Mouse (Mus musculus): ENCODE data around the gene Slc38a3. TPM values are rescaled to one million over a fixed set of nuclear protein-coding genes. Genes with fewer than 3 reads are reported as not detected.

Gene Slc38a3
- polyA plus RNA-seq, 1 experiment from 2014 or later, result 3.5 TPM

DNA sequence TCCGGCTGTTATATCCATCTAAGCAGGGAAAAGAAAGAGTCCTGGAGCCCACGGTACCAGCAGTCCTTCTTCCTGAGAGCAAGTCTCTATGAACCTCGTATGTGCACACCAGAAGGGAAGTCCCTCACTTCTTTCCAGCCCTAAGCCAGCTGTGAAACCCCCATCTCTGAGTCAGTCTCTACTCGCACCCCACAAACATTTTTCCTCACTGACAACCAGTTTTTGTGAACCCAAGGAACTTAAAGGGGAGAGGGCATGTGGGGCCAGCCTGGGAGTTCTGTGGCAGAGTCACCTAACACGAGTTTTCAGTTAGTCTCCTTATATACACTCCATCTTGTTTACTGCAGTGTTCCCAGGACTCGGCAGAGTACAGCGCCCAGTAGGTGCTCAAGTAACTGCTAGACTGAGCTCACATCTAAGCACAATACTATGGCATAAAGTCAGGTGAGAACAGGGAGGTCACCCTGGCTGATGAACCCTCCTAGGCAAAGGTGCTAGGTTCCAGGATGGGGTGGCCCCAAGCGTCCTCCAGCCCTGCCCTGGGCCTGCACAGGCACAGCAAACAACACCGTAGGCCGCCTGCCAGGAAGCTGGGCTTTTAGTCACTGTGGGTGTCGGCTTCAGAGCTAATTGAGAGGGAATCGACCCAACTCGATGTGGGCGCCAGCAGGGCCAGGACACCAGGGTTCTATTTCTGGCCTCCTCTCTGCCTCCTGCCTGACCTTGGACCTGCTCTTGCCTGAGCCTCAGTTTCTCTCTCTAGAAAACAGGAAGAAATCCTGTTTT, 34.2 kb upstream of the Slc38a3 start:
- Histone ChIP-seq H3K27me3 (no peaks in the 10 kb centered on the region), H3K9ac (replicated peaks) (peak overlapping the region; percentile 48), H3K4me3 (replicated peaks) (0 out of 2 replicates have a peak overlapping the region, but pooled peaks have one; percentile 3), H3K4me1 (replicated peaks) (peaks cover 90% of the 10 kb centered on the region), H3K9me3 (no peaks in the 10 kb centered on the region), H3K27ac (peak overlapping the region; percentile 62), H3K4me2 (peak overlapping the region; percentile 21; the same call in 1 of the 2 replicates), H3K36me3 (peaks cover 63% of the 10 kb centered on the region)
- ATAC-seq (ENCODE audit: insufficient number of reproducible peaks, insufficient read depth, low FRiP score, low TSS enrichment, low read depth), result no peak
- 47% methylated on average over 14 of the region's 14 CpGs for WGBS

DNA sequence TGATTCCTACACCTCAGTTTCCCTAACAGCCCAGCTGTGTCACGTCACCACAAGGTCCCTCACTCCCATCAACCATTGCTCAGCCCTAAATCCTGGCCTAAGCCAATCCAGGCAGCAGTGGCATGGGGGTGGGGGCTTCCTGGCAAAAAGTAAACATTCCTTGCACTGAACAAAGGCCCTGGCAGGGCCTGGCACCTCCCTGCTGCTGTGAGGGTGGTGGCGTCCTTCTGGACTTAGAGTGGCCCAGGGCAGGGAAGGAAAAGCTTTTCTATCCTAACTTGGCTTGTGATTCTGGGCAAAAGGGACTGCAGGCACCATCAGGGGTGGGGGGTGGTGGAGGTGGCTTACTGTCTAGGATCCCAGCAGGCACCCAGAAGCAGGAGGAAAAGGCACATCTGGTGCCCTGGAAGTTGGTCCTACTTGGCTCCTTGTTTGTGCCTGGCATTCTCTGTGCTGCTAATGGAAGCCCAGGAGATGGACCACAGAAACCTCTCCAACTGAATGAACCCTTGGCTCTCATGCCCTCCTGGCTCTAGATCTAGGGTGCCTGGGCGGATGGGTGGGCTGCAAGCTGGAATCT, 33.4 kb upstream of the Slc38a3 start:
- H3K4me1 ChIP-seq (replicated peaks), result peaks cover 98% of the 10 kb centered on the region
- no peaks in the 10 kb centered on the region for H3K27me3 ChIP-seq
- ATAC-seq (ENCODE audit: insufficient number of reproducible peaks, insufficient read depth, low FRiP score, low TSS enrichment, low read depth), result no peak
- peak overlapping the region; percentile 62; the same call in 1 of the 2 replicates for H3K27ac ChIP-seq
- WGBS, result 79% methylated on average over 3 of the region's 3 CpGs
- no peak overlapping the region; the same call in 1 of the 2 replicates for H3K9ac ChIP-seq (replicated peaks)
- no peak overlapping the region for H3K4me3 ChIP-seq (replicated peaks)
- H3K36me3 ChIP-seq, result peaks cover 63% of the 10 kb centered on the region
- H3K9me3 ChIP-seq, result no peaks in the 10 kb centered on the region
- no peak overlapping the region for H3K4me2 ChIP-seq

DNA sequence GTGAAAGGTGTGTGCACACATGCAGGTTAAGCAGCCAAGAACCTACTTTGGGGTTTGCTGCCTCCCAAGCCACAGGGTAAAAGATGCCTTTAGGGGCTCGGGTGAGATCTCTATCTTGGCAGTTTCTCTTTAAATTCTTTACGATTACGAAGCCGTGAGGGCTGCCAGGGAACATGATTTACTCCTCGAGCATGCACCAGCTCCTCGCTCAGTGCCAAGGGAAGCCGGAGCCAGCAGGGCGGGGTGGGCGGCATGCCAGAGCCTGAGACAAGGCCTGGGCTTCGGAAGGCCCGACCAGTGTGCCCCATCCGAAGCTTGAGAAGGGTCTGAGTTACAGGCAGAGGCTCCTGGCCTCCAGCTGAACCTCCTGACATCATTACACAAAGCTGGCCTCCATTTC, 32.3 kb upstream of the Slc38a3 start:
- Histone ChIP-seq H3K4me1 (replicated peaks) (peaks cover 100% of the 10 kb centered on the region), H3K4me3 (replicated peaks) (no peak overlapping the region), H3K4me2 (0 out of 2 replicates have a peak overlapping the region, but pooled peaks have one; percentile 13), H3K9ac (replicated peaks) (no peak overlapping the region), H3K27ac (peak overlapping the region; percentile 66; the same call in 1 of the 2 replicates), H3K9me3 (no peaks in the 10 kb centered on the region), H3K36me3 (peaks cover 72% of the 10 kb centered on the region), H3K27me3 (no peaks in the 10 kb centered on the region)
- 46% methylated on average over 12 of the region's 12 CpGs for WGBS
- no peak for ATAC-seq (ENCODE audit: insufficient number of reproducible peaks, insufficient read depth, low FRiP score, low TSS enrichment, low read depth)

DNA sequence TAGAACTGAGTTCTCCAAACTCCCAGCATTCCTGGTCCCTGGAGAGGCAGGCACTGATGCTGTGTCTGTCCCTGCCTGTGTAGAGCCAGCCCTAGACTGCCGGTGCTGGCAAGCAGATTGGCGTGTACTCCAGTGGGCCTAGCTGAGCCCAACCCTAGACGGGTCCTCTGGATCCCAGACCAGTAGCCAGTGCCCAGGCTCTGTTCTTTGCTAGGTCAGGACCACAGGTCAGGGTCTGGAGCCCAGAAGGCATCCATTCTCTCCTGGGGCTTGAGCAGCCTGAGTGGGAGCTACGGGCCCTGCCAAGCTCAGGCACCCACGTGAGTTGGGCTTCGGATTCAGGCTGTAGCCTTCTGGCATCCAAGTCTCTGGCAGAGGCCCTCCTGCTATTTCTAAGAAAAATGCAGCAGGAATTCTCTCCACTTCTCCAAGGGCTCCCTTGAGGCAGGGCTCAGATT, 30.8 kb upstream of the Slc38a3 start:
- Histone ChIP-seq H3K4me3 (replicated peaks) (peak overlapping the region; percentile 17; the same call in 1 of the 2 replicates), H3K27ac (peak overlapping the region; percentile 66), H3K4me1 (replicated peaks) (peaks cover 96% of the 10 kb centered on the region), H3K27me3 (no peaks in the 10 kb centered on the region), H3K9me3 (no peaks in the 10 kb centered on the region), H3K36me3 (peaks cover 78% of the 10 kb centered on the region), H3K9ac (replicated peaks) (peak overlapping the region; percentile 44), H3K4me2 (peak overlapping the region; percentile 46)
- WGBS, result 22% methylated on average over 6 of the region's 6 CpGs
- no peak for ATAC-seq (ENCODE audit: insufficient number of reproducible peaks, insufficient read depth, low FRiP score, low TSS enrichment, low read depth)

GRCm38 (mm10) chr9:107699376-107699980, 30.1 kb upstream of the Slc38a3 start:
- Histone ChIP-seq H3K4me2 (peak overlapping the region; percentile 46), H3K4me1 (replicated peaks) (peaks cover 90% of the 10 kb centered on the region), H3K9ac (replicated peaks) (peak overlapping the region; percentile 44), H3K4me3 (replicated peaks) (peak overlapping the region; percentile 18), H3K27me3 (no peaks in the 10 kb centered on the region), H3K27ac (peak overlapping the region; percentile 66), H3K9me3 (no peaks in the 10 kb centered on the region), H3K36me3 (peaks cover 78% of the 10 kb centered on the region)
- peak; percentile 18; the same call in 1 of the 2 replicates for ATAC-seq (ENCODE audit: insufficient number of reproducible peaks, insufficient read depth, low FRiP score, low TSS enrichment, low read depth)
- WGBS, result 2% methylated on average over 9 of the region's 9 CpGs

GRCm38 (mm10) chr9:107698611-107699190, 29.4 kb upstream of the Slc38a3 start:
- H3K27ac ChIP-seq, result peak overlapping the region; percentile 66
- WGBS, result 13% methylated on average over 14 of the region's 14 CpGs
- H3K27me3 ChIP-seq, result no peaks in the 10 kb centered on the region
- ATAC-seq (ENCODE audit: insufficient number of reproducible peaks, insufficient read depth, low FRiP score, low TSS enrichment, low read depth), result no peak
- peak overlapping the region; percentile 46 for H3K4me2 ChIP-seq
- H3K4me3 ChIP-seq (replicated peaks), result 0 out of 2 replicates have a peak overlapping the region, but pooled peaks have one; percentile 2
- H3K4me1 ChIP-seq (replicated peaks), result peaks cover 82% of the 10 kb centered on the region
- peaks cover 77% of the 10 kb centered on the region for H3K36me3 ChIP-seq
- peak overlapping the region; percentile 50; the same call in 1 of the 2 replicates for H3K9ac ChIP-seq (replicated peaks)
- H3K9me3 ChIP-seq, result no peaks in the 10 kb centered on the region

GRCm38 (mm10) chr9:107697811-107698521, 28.6 kb upstream of the Slc38a3 start:
- Histone ChIP-seq H3K4me3 (replicated peaks) (peak overlapping the region; percentile 2; the same call in 1 of the 2 replicates), H3K27ac (peak overlapping the region; percentile 66; the same call in 1 of the 2 replicates), H3K4me2 (peak overlapping the region; percentile 46), H3K9ac (replicated peaks) (peak overlapping the region; percentile 50), H3K9me3 (no peaks in the 10 kb centered on the region), H3K36me3 (peaks cover 77% of the 10 kb centered on the region), H3K27me3 (no peaks in the 10 kb centered on the region), H3K4me1 (replicated peaks) (peaks cover 74% of the 10 kb centered on the region)
- WGBS, result 13% methylated on average over 14 of the region's 14 CpGs
- ATAC-seq (ENCODE audit: insufficient number of reproducible peaks, insufficient read depth, low FRiP score, low TSS enrichment, low read depth), result no peak

DNA sequence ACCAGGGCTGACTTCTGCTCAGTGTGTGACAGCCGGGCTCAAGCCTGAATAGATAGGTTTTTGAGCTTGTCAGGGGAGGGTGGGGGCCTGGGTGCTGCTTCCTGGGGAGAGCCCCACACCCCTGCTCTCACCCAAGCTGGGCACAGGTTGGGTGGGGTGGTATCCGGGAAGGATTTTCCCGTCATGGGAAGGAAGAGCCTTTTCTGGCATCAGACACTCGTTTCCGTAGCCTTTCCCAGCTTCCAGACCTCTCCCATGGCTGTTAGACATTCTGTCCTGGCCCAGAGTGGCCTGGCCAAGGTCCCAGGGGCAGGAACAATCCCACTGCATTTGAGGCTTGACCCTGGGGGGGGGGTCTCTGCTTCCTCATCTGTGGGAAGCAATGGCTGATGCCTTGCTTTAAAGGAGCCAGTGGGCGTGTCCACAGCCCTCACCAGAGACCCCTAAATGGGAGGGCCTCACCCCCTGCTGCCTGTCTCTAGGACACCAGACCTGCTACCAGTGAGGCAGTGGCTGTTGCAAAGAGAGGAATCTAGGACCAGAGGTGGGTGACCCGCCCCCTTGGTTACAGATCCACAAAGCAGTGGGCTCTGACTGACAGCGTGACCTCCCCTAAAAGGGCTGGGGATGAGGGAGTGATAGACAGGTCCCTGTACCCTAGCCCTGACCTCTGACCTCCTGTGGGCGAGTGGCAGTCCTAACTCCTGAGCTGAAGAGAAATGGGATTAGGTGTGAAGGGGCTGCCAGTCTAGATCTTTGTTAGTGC, 27.7 kb upstream of the Slc38a3 start:
- ATAC-seq (ENCODE audit: insufficient number of reproducible peaks, insufficient read depth, low FRiP score, low TSS enrichment, low read depth), result no peak
- peaks cover 65% of the 10 kb centered on the region for H3K4me1 ChIP-seq (replicated peaks)
- H3K36me3 ChIP-seq, result peaks cover 77% of the 10 kb centered on the region
- H3K9ac ChIP-seq (replicated peaks), result no peak overlapping the region
- H3K4me3 ChIP-seq (replicated peaks), result no peak overlapping the region
- no peak overlapping the region for H3K27ac ChIP-seq
- H3K27me3 ChIP-seq, result no peaks in the 10 kb centered on the region
- 45% methylated on average over 9 of the region's 9 CpGs for WGBS
- H3K9me3 ChIP-seq, result no peaks in the 10 kb centered on the region
- no peak overlapping the region for H3K4me2 ChIP-seq

DNA sequence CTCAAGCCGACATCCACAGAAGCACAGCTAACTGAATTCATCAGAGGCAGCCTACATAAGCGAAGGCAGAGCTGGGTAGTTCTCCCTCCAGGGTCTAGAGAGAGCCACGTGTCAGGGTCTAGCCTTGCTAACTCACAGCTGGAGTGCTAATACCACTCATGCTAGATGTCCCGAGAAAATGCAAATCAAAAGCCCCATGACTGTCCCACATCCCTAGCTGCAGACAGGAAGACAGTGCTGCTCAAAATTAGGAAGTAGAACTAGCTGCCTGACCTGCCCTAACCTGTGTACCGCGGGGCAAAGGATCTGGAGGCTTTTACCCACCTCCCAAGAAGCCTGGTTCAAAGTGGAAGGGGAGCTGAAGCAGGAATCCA, 26.8 kb upstream of the Slc38a3 start:
- peaks cover 56% of the 10 kb centered on the region for H3K4me1 ChIP-seq (replicated peaks)
- H3K9me3 ChIP-seq, result no peaks in the 10 kb centered on the region
- no peak overlapping the region for H3K4me2 ChIP-seq
- peaks cover 78% of the 10 kb centered on the region for H3K36me3 ChIP-seq
- H3K27ac ChIP-seq, result peak overlapping the region; percentile 50; the same call in 1 of the 2 replicates
- 40% methylated on average over 6 of the region's 6 CpGs for WGBS
- no peaks in the 10 kb centered on the region for H3K27me3 ChIP-seq
- no peak for ATAC-seq (ENCODE audit: insufficient number of reproducible peaks, insufficient read depth, low FRiP score, low TSS enrichment, low read depth)
- no peak overlapping the region for H3K4me3 ChIP-seq (replicated peaks)
- no peak overlapping the region for H3K9ac ChIP-seq (replicated peaks)

All from limb, embryonic 12.5 days (tissue).